Comparison of ENCODE assay signal across 15 mouse cellular contexts in the genomic region with DNA sequence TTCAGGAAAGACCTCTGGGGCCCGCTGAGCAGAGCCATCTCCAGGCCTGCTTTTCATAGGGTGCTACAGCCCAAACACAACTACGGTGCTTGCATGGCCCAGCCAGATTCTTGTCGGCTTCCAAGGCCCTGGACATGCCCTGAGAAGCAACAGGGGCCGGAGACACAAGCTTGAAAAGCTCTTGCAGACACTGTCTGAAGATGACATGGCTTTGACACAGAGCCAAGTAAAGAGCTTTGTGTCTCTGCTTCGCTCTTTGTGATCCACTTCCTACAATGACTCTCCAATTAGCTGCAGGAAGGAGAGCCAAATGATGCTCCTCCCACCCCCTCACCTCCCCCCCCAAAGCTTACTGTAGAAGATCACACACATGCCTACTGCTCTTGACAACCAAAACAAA. TPM values are rescaled to one million over a fixed set of nuclear protein-coding genes. Genes with fewer than 3 reads are reported as not detected.
A peak's percentile ranks its signal among the peaks of the same experiment; 100 is the strongest.
DNase-seq lines count a peak whose midpoint lies in the region; ATAC-seq and TF ChIP-seq lines count a peak whose summit lies in the region.
"Had no signal": no experiment of that assay in that cellular context is flagged by ENCODE, and none has a peak within 500 bp of the region (broad histone marks: within the 10 kb centered on the region; RNA-seq: fewer than 3 reads in every experiment).

No protein-coding gene starts in this region.

- no peak overlapping the region for H3K4me3 ChIP-seq in heart, embryonic 13.5 days
- no peak overlapping the region for H3K4me3 ChIP-seq in kidney, postnatal 0 days (replicated peaks; ENCODE audit: low read depth, low read length)
- no peak overlapping the region for H3K4me3 ChIP-seq in kidney, embryonic 15.5 days (replicated peaks)
- H3K4me3 ChIP-seq in lung, postnatal 0 days (ENCODE audit: low read depth, low read length), result no peak overlapping the region
- H3K4me3 ChIP-seq: limb, embryonic 13.5 days; midbrain, embryonic 12.5 days had no signal

- H3K9me3 ChIP-seq in heart, embryonic 13.5 days, result no peaks in the 10 kb centered on the region
- no peaks in the 10 kb centered on the region for H3K9me3 ChIP-seq in kidney, postnatal 0 days (replicated peaks; ENCODE audit: low read length)
- no peaks in the 10 kb centered on the region for H3K9me3 ChIP-seq in kidney, embryonic 15.5 days (replicated peaks)
- H3K9me3 ChIP-seq in lung, postnatal 0 days (ENCODE audit: low read length), result no peaks in the 10 kb centered on the region
- H3K9me3 ChIP-seq: G1E; limb, embryonic 13.5 days; midbrain, embryonic 12.5 days had no signal

- WGBS in heart, embryonic 13.5 days, result 53% methylated on average over 5 of the region's 5 CpGs
- WGBS in kidney, postnatal 0 days, result 63% methylated on average over 5 of the region's 5 CpGs
- 69% methylated on average over 5 of the region's 5 CpGs for WGBS in kidney, embryonic 15.5 days
- WGBS in lung, postnatal 0 days, result 43% methylated on average over 5 of the region's 5 CpGs

- no peaks in the 10 kb centered on the region for H3K27me3 ChIP-seq in heart, embryonic 13.5 days (replicated peaks)
- no peaks in the 10 kb centered on the region for H3K27me3 ChIP-seq in kidney, postnatal 0 days (ENCODE audit: insufficient read depth, low read length)
- no peaks in the 10 kb centered on the region for H3K27me3 ChIP-seq in kidney, embryonic 15.5 days
- H3K27me3 ChIP-seq in lung, postnatal 0 days (replicated peaks; ENCODE audit: insufficient read depth, low read length), result no peaks in the 10 kb centered on the region
- H3K27me3 ChIP-seq: limb, embryonic 13.5 days; midbrain, embryonic 12.5 days had no signal

- no peak overlapping the region for H3K9ac ChIP-seq in heart, embryonic 13.5 days
- H3K9ac ChIP-seq in kidney, postnatal 0 days (ENCODE audit: low read depth, low read length), result no peak overlapping the region
- no peak overlapping the region for H3K9ac ChIP-seq in kidney, embryonic 15.5 days
- no peak overlapping the region for H3K9ac ChIP-seq in lung, postnatal 0 days (replicated peaks; ENCODE audit: low read depth)
- H3K9ac ChIP-seq: limb, embryonic 13.5 days; liver, postnatal 0 days; midbrain, embryonic 12.5 days had no signal

- H3K4me2 ChIP-seq in heart, embryonic 13.5 days, result no peak overlapping the region
- H3K4me2 ChIP-seq in kidney, postnatal 0 days (ENCODE audit: low read length), result no peak overlapping the region
- no peak overlapping the region for H3K4me2 ChIP-seq in kidney, embryonic 15.5 days
- H3K4me2 ChIP-seq in lung, postnatal 0 days (replicated peaks; ENCODE audit: low read depth, low read length), result no peak overlapping the region
- H3K4me2 ChIP-seq: limb, embryonic 13.5 days; midbrain, embryonic 12.5 days had no signal

- no peak for TF ChIP-seq EP300 in lung, postnatal 0 days (IDR thresholded peaks at IDR 0.05)

- peak overlapping the region; percentile 56 for H3K27ac ChIP-seq in heart, embryonic 13.5 days (replicated peaks)
- no peak overlapping the region for H3K27ac ChIP-seq in kidney, postnatal 0 days
- H3K27ac ChIP-seq in kidney, embryonic 15.5 days, result no peak overlapping the region
- no peak overlapping the region for H3K27ac ChIP-seq in lung, postnatal 0 days (ENCODE audit: low read length)
- H3K27ac ChIP-seq: limb, embryonic 13.5 days; midbrain, embryonic 12.5 days had no signal

- H3K4me1 ChIP-seq in heart, embryonic 13.5 days, result peaks cover 16% of the 10 kb centered on the region; the same call in 1 of the 2 replicates
- no peaks in the 10 kb centered on the region for H3K4me1 ChIP-seq in kidney, postnatal 0 days (replicated peaks; ENCODE audit: insufficient read depth, low read length)
- 0 out of 2 replicates have a peak, but pooled peaks cover 4% of the 10 kb centered on the region for H3K4me1 ChIP-seq in kidney, embryonic 15.5 days
- H3K4me1 ChIP-seq in lung, postnatal 0 days (ENCODE audit: insufficient read depth, low read depth, low read length), result no peaks in the 10 kb centered on the region
- H3K4me1 ChIP-seq: midbrain, embryonic 12.5 days had no signal

- ATAC-seq in heart, embryonic 13.5 days (ENCODE audit: extremely low read depth, insufficient number of reproducible peaks, low FRiP score, low TSS enrichment), result no peak
- no peak; the same call in 1 of the 2 replicates for ATAC-seq in kidney, postnatal 0 days (replicated peaks; ENCODE audit: low FRiP score, low read depth)
- ATAC-seq in kidney, embryonic 15.5 days (replicated peaks; ENCODE audit: low FRiP score), result no peak
- ATAC-seq in lung, postnatal 0 days, result peak; percentile 81
- ATAC-seq in granulocyte monocyte progenitor cell, adult 5-6 weeks (replicated peaks; ENCODE audit: poor library complexity, severe bottlenecking), result no peak
- ATAC-seq: forebrain, embryonic 16.5 days; liver, postnatal 0 days had no signal

- intact Hi-C loops in heart, postnatal 36 days (cut with DNase I), result no loop called here

- no peak for DNase-seq in heart, postnatal 36 days
- DNase-seq in kidney, postnatal 0 days (ENCODE audit: low spot score), result peak; percentile 62
- DNase-seq in Muller cell, postnatal 12 days (ENCODE audit: inconsistent ontology term), result peak; percentile 79
- peak; percentile 87 for DNase-seq in lung, postnatal 0 days (ENCODE audit: low spot score)
- DNase-seq in cerebellum, postnatal 25 days, result no peak
- DNase-seq: cerebellum, adult 11 months; gastrocnemius, postnatal 10 days; liver, postnatal 0 days had no signal

- peaks cover 99% of the 10 kb centered on the region for H3K36me3 ChIP-seq in heart, embryonic 13.5 days
- H3K36me3 ChIP-seq in kidney, postnatal 0 days (ENCODE audit: insufficient read depth, low read length), result peaks cover 68% of the 10 kb centered on the region
- H3K36me3 ChIP-seq in kidney, embryonic 15.5 days, result peaks cover 100% of the 10 kb centered on the region
- H3K36me3 ChIP-seq in lung, postnatal 0 days (ENCODE audit: insufficient read depth, low read length), result peaks cover 47% of the 10 kb centered on the region

- no peak for TF ChIP-seq CTCF in kidney, postnatal 0 days (IDR thresholded peaks at IDR 0.05; ENCODE audit: low read depth)
- no peak for TF ChIP-seq CTCF in lung, postnatal 0 days (IDR thresholded peaks at IDR 0.05)

RNA-seq across cellular contexts. Expression of a gene that starts 40.0 kb away (rescaled TPM):
- polyA plus RNA-seq in heart, embryonic 13.5 days (2015; fragmentation: Nextera tagmentation; extraction: Ambion mirVana), result 10.4 and 11.0 TPM in 2 replicates
- 10 to 100 TPM; 30.1 to 35.3 TPM for total RNA-seq in heart, postnatal 36 days (2021)
- polyA plus RNA-seq in kidney, postnatal 0 days (2015; fragmentation: Nextera tagmentation; extraction: Ambion mirVana), result 16.5 and 16.9 TPM in 2 replicates
- polyA plus RNA-seq in kidney, embryonic 15.5 days (2015; fragmentation: Nextera tagmentation; extraction: Ambion mirVana), result 20.4 and 21.1 TPM in 2 replicates
- 17.1 and 18.1 TPM in 2 replicates for polyA plus RNA-seq in lung, postnatal 0 days (2015; fragmentation: Nextera tagmentation; extraction: Ambion mirVana)
- total RNA-seq in granulocyte monocyte progenitor cell, adult 5-6 weeks (2014; fragmentation: Nextera tagmentation), result 40.9 and 53.1 TPM in 2 replicates
- total RNA-seq in granulocyte monocyte progenitor cell, adult 5-6 weeks (2017), result 51.7 and 52.5 TPM in 2 replicates

RNA-seq across cellular contexts. Expression of a gene that starts 57.4 kb away (rescaled TPM):
- 11.6 and 12.1 TPM in 2 replicates for polyA plus RNA-seq in heart, embryonic 13.5 days (2015; fragmentation: Nextera tagmentation; extraction: Ambion mirVana)
- 1 to 10 TPM; 7.9 to 8.1 TPM for total RNA-seq in heart, postnatal 36 days (2021)
- polyA plus RNA-seq in kidney, postnatal 0 days (2015; fragmentation: Nextera tagmentation; extraction: Ambion mirVana), result 11.8 and 13.3 TPM in 2 replicates
- polyA plus RNA-seq in kidney, embryonic 15.5 days (2015; fragmentation: Nextera tagmentation; extraction: Ambion mirVana), result 19.6 and 21.2 TPM in 2 replicates
- 4.7 and 4.8 TPM in 2 replicates for polyA plus RNA-seq in lung, postnatal 0 days (2015; fragmentation: Nextera tagmentation; extraction: Ambion mirVana)
- 62.1 and 73.2 TPM in 2 replicates for total RNA-seq in granulocyte monocyte progenitor cell, adult 5-6 weeks (2014; fragmentation: Nextera tagmentation)
- 55.0 and 61.0 TPM in 2 replicates for total RNA-seq in granulocyte monocyte progenitor cell, adult 5-6 weeks (2017)

Comparison
In these comparisons a context has a peak if more than half of its experiments do, and no peak if none do; other contexts are left out.
1. DNase-seq: peak in kidney, postnatal 0 days (single experiment), Muller cell, postnatal 12 days (single experiment) and lung, postnatal 0 days (single experiment); none in heart, postnatal 36 days (0 of 2) and cerebellum, postnatal 25 days (0 of 2).